Mouse (Mus musculus) B cell, adult 67 days (primary cell): Measurements from ENCODE around the gene Stx8. TPM values are rescaled to one million over a fixed set of nuclear protein-coding genes. Genes with fewer than 3 reads are reported as not detected.

ENCODE experiments used
- total RNA-seq, 2 experiments: library from RNA; stranded (reverse); gene quantifications; 4 replicates each; pipeline ENCODE4 v1.2.4; 2023

Gene Stx8
- total RNA-seq, result 10 to 100 TPM; 35.5 to 36.1 TPM

DNA sequence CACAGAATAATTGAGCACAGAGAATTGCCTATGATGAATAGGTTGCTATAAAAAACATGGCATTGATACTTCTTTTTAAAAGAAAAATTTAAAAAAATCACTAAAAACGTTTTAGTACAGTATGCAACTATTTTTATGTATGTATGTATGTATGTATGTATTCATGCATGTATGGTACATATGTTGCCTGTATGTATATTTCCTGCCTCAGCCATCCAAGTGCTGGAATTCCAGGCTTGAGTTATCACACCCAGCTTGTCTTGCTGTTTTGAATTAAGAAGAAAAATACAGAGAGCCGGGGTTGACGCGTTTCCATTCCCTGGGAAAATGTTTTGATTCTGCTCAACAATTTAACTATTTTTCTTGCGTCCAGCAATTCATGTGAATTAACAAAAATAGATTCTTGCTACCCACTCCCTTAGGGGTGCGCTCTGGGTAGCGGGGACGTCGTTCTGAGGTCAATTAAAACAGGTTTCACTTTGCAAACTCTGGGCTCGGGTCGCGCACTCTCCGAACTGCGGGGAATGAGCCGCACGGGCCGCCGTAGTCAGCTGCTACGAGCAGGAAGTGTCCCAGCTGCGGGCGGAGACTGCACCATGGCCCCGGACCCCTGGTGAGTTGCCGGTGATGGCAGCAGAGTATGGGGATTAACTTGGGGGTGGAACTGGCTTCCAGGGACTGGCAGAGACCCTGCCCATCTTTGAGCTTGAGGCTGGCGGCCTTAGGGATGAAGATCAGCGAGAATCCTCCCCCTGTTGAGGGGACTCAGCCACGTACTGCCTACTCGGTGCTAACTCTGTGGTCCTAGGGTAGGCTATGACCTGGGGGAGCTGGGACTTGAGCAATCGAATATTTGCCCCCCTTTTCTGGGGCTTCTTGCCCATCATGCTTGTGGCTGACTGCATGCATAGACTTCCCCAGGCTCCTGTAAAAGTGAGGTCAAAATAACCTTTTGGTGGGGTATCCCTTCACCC, at the start of gene Stx8:
Stx8 (plus strand) TSS at position 289 of the 974 bp plus-strand sequence.

DNA sequence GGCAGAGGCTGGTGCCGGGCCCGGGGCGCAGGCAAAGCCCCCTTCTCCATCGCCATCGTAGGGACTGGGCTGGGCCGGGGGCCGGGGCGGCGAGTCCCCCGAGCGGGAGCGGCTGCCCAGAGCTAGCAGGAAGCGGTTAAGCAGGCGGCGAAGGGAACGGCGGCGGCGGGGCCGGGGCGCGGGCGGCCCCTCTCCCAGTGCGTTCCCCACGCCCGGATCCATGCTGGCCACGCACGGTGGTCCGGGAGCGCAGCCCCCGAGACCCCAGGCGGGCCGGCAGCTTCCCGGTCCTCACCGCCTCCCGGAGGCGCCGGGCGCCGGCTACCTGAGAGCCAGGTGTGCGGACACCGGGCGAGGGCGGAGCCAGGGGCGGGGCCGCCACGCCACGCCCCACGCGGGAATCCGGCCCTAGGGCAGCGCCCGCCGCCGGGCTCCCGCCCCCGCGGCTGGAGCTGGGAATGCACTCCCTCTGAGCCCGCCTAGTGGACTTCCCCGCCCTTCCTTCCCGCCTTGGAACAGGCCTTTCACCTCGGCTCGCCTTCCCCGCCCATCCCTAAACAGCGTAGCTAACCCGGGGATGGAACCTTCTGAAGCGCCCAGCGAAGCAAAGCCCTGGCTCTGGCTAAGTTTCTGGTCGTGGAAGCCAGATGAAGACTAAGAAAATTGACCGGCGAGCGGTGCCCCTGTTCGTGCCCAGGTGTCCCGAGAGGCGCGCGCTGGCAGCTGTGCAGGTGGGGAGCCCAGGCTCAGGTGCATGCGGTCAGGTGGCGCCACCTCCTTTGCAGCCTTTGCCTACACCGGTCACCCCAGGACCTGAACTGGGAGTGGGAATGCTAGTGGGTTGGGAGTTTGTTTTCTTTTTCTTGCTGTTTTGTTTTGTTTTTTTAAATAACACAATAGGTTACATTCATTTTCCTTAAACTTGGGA, 43.9 kb upstream of the Stx8 start, which contains the start of gene Usp43:
Usp43 (minus strand) TSS at position 327 of the 928 bp plus-strand sequence.

GRCm38 (mm10) chr11:67965242-67965883, 630 bp upstream of the Stx8 start, which contains the start of gene Cfap52:
Gene Cfap52 (minus strand): TSS chr11:67965651.

Other genes with a start within 250 kb of the Stx8 start
- not detected for gene Glp2r, start 195.0 kb upstream of the Stx8 start, total RNA-seq
- not detected for gene Gsg1l2, start 191.6 kb upstream of the Stx8 start, total RNA-seq
- gene Dhrs7c, start 168.0 kb upstream of the Stx8 start, total RNA-seq, result not detected
- gene Usp43, start 44.0 kb upstream of the Stx8 start, total RNA-seq, result under 1 TPM in 1 of 2 experiments, not detected in 1; 0.15 TPM
- not detected for gene Cfap52, start 542 bp upstream of the Stx8 start, total RNA-seq